In the genomic region with DNA sequence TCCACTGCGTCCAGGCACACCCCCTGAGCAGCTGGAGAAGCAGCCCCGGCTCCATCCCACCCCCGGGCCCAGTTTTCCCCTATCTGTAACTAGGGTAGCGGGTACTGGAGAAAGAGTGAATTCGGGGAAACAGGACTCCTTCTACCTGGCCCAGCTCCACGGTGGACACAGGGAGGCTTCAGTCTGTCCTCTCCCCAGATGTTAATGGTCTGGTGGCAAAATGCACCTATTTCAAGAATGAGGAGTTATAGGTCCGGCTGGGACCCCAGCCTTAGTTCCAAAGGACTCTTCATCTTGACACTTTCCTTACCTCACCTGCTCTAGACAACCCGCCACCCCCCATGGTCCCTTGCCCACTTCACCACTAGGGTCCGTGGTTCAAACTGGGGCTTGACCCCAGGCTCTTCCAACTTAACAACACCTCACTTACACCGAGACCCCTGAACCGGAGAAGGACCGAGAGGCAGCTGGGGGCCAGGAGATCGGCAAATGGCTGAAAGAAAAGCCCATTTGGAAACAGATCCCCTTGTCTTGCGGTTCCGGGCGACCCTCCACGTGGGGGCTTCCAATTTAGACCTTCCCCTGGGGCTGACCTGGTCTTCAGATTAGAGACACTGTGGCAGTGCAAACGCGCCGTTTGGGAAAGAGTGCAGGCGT, we compare ENCODE assay signal across 9 mouse cellular contexts. TPM values are rescaled to one million over a fixed set of nuclear protein-coding genes. Genes with fewer than 3 reads are reported as not detected.
A peak's percentile ranks its signal among the peaks of the same experiment; 100 is the strongest.
DNase-seq lines count a peak whose midpoint lies in the region; ATAC-seq and TF ChIP-seq lines count a peak whose summit lies in the region.
"Had no signal": no experiment of that assay in that cellular context is flagged by ENCODE, and none has a peak within 500 bp of the region (broad histone marks: within the 10 kb centered on the region; RNA-seq: fewer than 3 reads in every experiment).

No protein-coding gene starts in this region.

- peak overlapping the region; percentile 64 for H3K4me3 ChIP-seq in left cerebral cortex, adult 2 months
- peak overlapping the region; percentile 69 for H3K4me3 ChIP-seq in forebrain, embryonic 12.5 days (replicated peaks)
- H3K4me3 ChIP-seq in limb, embryonic 10.5 days, result peak overlapping the region; percentile 96
- peak overlapping the region; percentile 78 for H3K4me3 ChIP-seq in neural tube, embryonic 13.5 days

- peak overlapping the region; percentile 84 for H3K9ac ChIP-seq in forebrain, embryonic 12.5 days
- H3K9ac ChIP-seq in neural tube, embryonic 13.5 days, result peak overlapping the region; percentile 96

- intact Hi-C loops in left cerebral cortex, adult 2 months (cut with DNase I), result loop anchor here (2.0 kb wide), 1 partner anchor 32 kb away; no protein-coding TSS in a partner anchor

- WGBS in forebrain, embryonic 12.5 days, result 4% methylated on average over 21 of the region's 21 CpGs
- WGBS in limb, embryonic 10.5 days, result 1% methylated on average over 21 of the region's 21 CpGs
- WGBS in neural tube, embryonic 13.5 days, result 2% methylated on average over 21 of the region's 21 CpGs

- H3K9me3 ChIP-seq in forebrain, embryonic 12.5 days, result no peaks in the 10 kb centered on the region
- H3K9me3 ChIP-seq in limb, embryonic 10.5 days (replicated peaks), result no peaks in the 10 kb centered on the region
- H3K9me3 ChIP-seq in neural tube, embryonic 13.5 days, result no peaks in the 10 kb centered on the region

- no peak for TF ChIP-seq CTCF in left cerebral cortex, adult 2 months (IDR thresholded peaks at IDR 0.05)

- DNase-seq in left cerebral cortex, adult 2 months (ENCODE audit: extremely low spot score in 1 of 2, low spot score in 2 of 2), result no peak
- no peak for DNase-seq in left cerebral cortex, adult 8-10 months (ENCODE audit: low spot score in 2 of 2)
- DNase-seq in limb, embryonic 10.5 days (ENCODE audit: low spot score), result peak; percentile 66
- no peak for DNase-seq in thymus, postnatal 4 days
- no peak for DNase-seq in MN1 (ENCODE audit: low spot score)
- no peak for DNase-seq in embryo, embryonic 10 days (ENCODE audit: low spot score)

- peak overlapping the region; percentile 97 for H3K4me2 ChIP-seq in forebrain, embryonic 12.5 days
- peak overlapping the region; percentile 90 for H3K4me2 ChIP-seq in neural tube, embryonic 13.5 days

- peaks cover 70% of the 10 kb centered on the region for H3K27me3 ChIP-seq in forebrain, embryonic 12.5 days
- H3K27me3 ChIP-seq in limb, embryonic 10.5 days (ENCODE audit: low read depth, poor library complexity, severe bottlenecking), result peaks cover 7% of the 10 kb centered on the region
- H3K27me3 ChIP-seq in neural tube, embryonic 13.5 days, result peaks cover 53% of the 10 kb centered on the region

- no peak overlapping the region for H3K27ac ChIP-seq in left cerebral cortex, adult 2 months
- peak overlapping the region; percentile 80 for H3K27ac ChIP-seq in forebrain, embryonic 12.5 days
- peak overlapping the region; percentile 98 for H3K27ac ChIP-seq in limb, embryonic 10.5 days
- H3K27ac ChIP-seq in neural tube, embryonic 13.5 days (replicated peaks), result peak overlapping the region; percentile 88

- peaks cover 3% of the 10 kb centered on the region; the same call in 1 of the 2 replicates for H3K36me3 ChIP-seq in forebrain, embryonic 12.5 days (replicated peaks)
- peaks cover 39% of the 10 kb centered on the region for H3K36me3 ChIP-seq in limb, embryonic 10.5 days
- peaks cover 8% of the 10 kb centered on the region; the same call in 1 of the 2 replicates for H3K36me3 ChIP-seq in neural tube, embryonic 13.5 days

- H3K4me1 ChIP-seq in forebrain, embryonic 12.5 days, result peaks cover 58% of the 10 kb centered on the region
- H3K4me1 ChIP-seq in limb, embryonic 10.5 days, result peaks cover 73% of the 10 kb centered on the region
- H3K4me1 ChIP-seq in neural tube, embryonic 13.5 days (replicated peaks), result peaks cover 65% of the 10 kb centered on the region

- ATAC-seq in forebrain, embryonic 12.5 days (ENCODE audit: low FRiP score), result no peak
- no peak for ATAC-seq in neural tube, embryonic 13.5 days (ENCODE audit: low read depth)

RNA-seq across cellular contexts. Expression of a gene that starts 1.7 kb away (rescaled TPM):
- 10 to 100 TPM; 17.3 to 17.7 TPM for total RNA-seq in left cerebral cortex, adult 2 months (2021)
- 10 to 100 TPM; 14.5 to 17.6 (median 16.0) TPM for total RNA-seq in left cerebral cortex, adult 8-10 months (2022)
- 13.2 and 15.2 TPM in 2 replicates for polyA plus RNA-seq in forebrain, embryonic 12.5 days (2016; fragmentation: Nextera tagmentation; extraction: Ambion mirVana)
- 31.7 and 33.6 TPM in 2 replicates for polyA plus RNA-seq in limb, embryonic 10.5 days (2016; fragmentation: Nextera tagmentation; extraction: Ambion mirVana)
- polyA plus RNA-seq in neural tube, embryonic 13.5 days (2015; fragmentation: Nextera tagmentation; extraction: Ambion mirVana), result 12.2 and 13.2 TPM in 2 replicates

RNA-seq across cellular contexts. Expression of a gene that starts 29.1 kb away (rescaled TPM):
- total RNA-seq in left cerebral cortex, adult 2 months (2021), result under 1 TPM in 1 of 2 experiments, not detected in 1; 0.18 TPM
- 1 to 10 TPM in 1 of 4 experiments, under 1 TPM in 3; 0.32 to 1.0 (median 0.62) TPM for total RNA-seq in left cerebral cortex, adult 8-10 months (2022)
- polyA plus RNA-seq in forebrain, embryonic 12.5 days (2016; fragmentation: Nextera tagmentation; extraction: Ambion mirVana), result 1.7 and 2.1 TPM in 2 replicates
- 2.6 and 3.3 TPM in 2 replicates for polyA plus RNA-seq in limb, embryonic 10.5 days (2016; fragmentation: Nextera tagmentation; extraction: Ambion mirVana)
- 0.96 and 2.4 TPM in 2 replicates for polyA plus RNA-seq in neural tube, embryonic 13.5 days (2015; fragmentation: Nextera tagmentation; extraction: Ambion mirVana)
- total RNA-seq: megakaryocyte-erythroid progenitor cell, adult 5-6 weeks had no signal

RNA-seq across cellular contexts. Expression of a gene that starts 39.2 kb away (rescaled TPM):
- total RNA-seq in left cerebral cortex, adult 2 months (2021), result 10 to 100 TPM; 74.7 to 76.2 TPM
- total RNA-seq in left cerebral cortex, adult 8-10 months (2022), result 10 to 100 TPM; 82.5 to 94.5 (median 86.9) TPM
- polyA plus RNA-seq in forebrain, embryonic 12.5 days (2016; fragmentation: Nextera tagmentation; extraction: Ambion mirVana), result 8.5 and 10.6 TPM in 2 replicates
- polyA plus RNA-seq in limb, embryonic 10.5 days (2016; fragmentation: Nextera tagmentation; extraction: Ambion mirVana), result 3.9 and 4.3 TPM in 2 replicates
- 23.9 and 25.6 TPM in 2 replicates for polyA plus RNA-seq in neural tube, embryonic 13.5 days (2015; fragmentation: Nextera tagmentation; extraction: Ambion mirVana)
- total RNA-seq: megakaryocyte-erythroid progenitor cell, adult 5-6 weeks had no signal
